Mouse (Mus musculus): ENCODE data around the gene Taar7b. TPM values are rescaled to one million over a fixed set of nuclear protein-coding genes. Genes with fewer than 3 reads are reported as not detected.

Taar7b gene
- polyA plus RNA-seq (2015; fragmentation: Nextera tagmentation; extraction: Ambion mirVana): not detected in 2 replicates

GRCm38 (mm10) chr10:23999639-24000038 is at the start of gene Taar7b:
Taar7b (plus strand) TSS chr10:23999939.
- no peak for ATAC-seq (replicated peaks)
- Histone ChIP-seq H3K9me3 (no peaks in the 10 kb centered on the region), H3K9ac (replicated peaks) (no peak within 1 kb of the TSS), H3K27me3 (no peaks in the 10 kb centered on the region), H3K27ac (replicated peaks) (no peak within 1 kb of the TSS), H3K36me3 (no peaks in the 10 kb centered on the region), H3K4me3 (no peak within 1 kb of the TSS), H3K4me2 (replicated peaks) (no peak within 1 kb of the TSS), H3K4me1 (no peaks in the 10 kb centered on the region)
- 89% methylated on average over 1 of the region's 1 CpGs for WGBS

- 86% methylated on average over 6 of the region's 6 CpGs for WGBS
- Histone ChIP-seq H3K4me3 (no peak overlapping the region), H3K36me3 (no peaks in the 10 kb centered on the region), H3K27ac (replicated peaks) (no peak overlapping the region), H3K4me2 (replicated peaks) (no peak overlapping the region), H3K9me3 (no peaks in the 10 kb centered on the region), H3K9ac (replicated peaks) (no peak overlapping the region), H3K27me3 (no peaks in the 10 kb centered on the region), H3K4me1 (no peaks in the 10 kb centered on the region)
- ATAC-seq (replicated peaks): no peak
Measured at GRCm38 (mm10) chr10:23951714-23952113, 48.0 kb upstream of the Taar7b start.

- no peaks in the 10 kb centered on the region for H3K27me3 ChIP-seq
- H3K36me3 ChIP-seq: no peaks in the 10 kb centered on the region
- H3K9me3 ChIP-seq: no peaks in the 10 kb centered on the region
- no peak overlapping the region for H3K9ac ChIP-seq (replicated peaks)
- WGBS: 73% methylated on average over 3 of the region's 3 CpGs
- H3K4me1 ChIP-seq: 0 out of 2 replicates have a peak, but pooled peaks cover 5% of the 10 kb centered on the region
- H3K4me2 ChIP-seq (replicated peaks): no peak overlapping the region
- no peak overlapping the region for H3K4me3 ChIP-seq
- no peak for ATAC-seq (replicated peaks)
- H3K27ac ChIP-seq (replicated peaks): no peak overlapping the region
Measured at GRCm38 (mm10) chr10:23959071-23959470, 40.7 kb upstream of the Taar7b start.

- WGBS: 96% methylated on average over 13 of the region's 13 CpGs
- Histone ChIP-seq H3K27ac (replicated peaks) (no peak within 1 kb of the TSS), H3K9me3 (no peaks in the 10 kb centered on the region), H3K4me2 (replicated peaks) (no peak within 1 kb of the TSS), H3K27me3 (no peaks in the 10 kb centered on the region), H3K9ac (replicated peaks) (no peak within 1 kb of the TSS), H3K4me1 (0 out of 2 replicates have a peak, but pooled peaks cover 5% of the 10 kb centered on the region), H3K4me3 (no peak within 1 kb of the TSS), H3K36me3 (no peaks in the 10 kb centered on the region)
- no peak for ATAC-seq (replicated peaks)
Measured at GRCm38 (mm10) chr10:23960444-23960915, 39.3 kb upstream of the Taar7b start, which contains the start of gene Taar4. Taar4 (plus strand) TSS chr10:23960494.

- no peak overlapping the region for H3K9ac ChIP-seq (replicated peaks)
- no peak overlapping the region for H3K27ac ChIP-seq (replicated peaks)
- H3K4me1 ChIP-seq: 0 out of 2 replicates have a peak, but pooled peaks cover 5% of the 10 kb centered on the region
- 39% methylated on average over 3 of the region's 3 CpGs for WGBS
- peak; percentile 76; the same call in 1 of the 2 replicates for ATAC-seq (replicated peaks)
- no peaks in the 10 kb centered on the region for H3K36me3 ChIP-seq
- no peaks in the 10 kb centered on the region for H3K9me3 ChIP-seq
- no peak overlapping the region for H3K4me2 ChIP-seq (replicated peaks)
- H3K27me3 ChIP-seq: no peaks in the 10 kb centered on the region
- no peak overlapping the region for H3K4me3 ChIP-seq
Measured at GRCm38 (mm10) chr10:23963444-23963843, 36.3 kb upstream of the Taar7b start.

GRCm38 (mm10) chr10:23964921-23965610 is 34.7 kb upstream of the Taar7b start:
- H3K4me1 ChIP-seq: 0 out of 2 replicates have a peak, but pooled peaks cover 5% of the 10 kb centered on the region
- H3K4me2 ChIP-seq (replicated peaks): no peak overlapping the region
- no peak for ATAC-seq (replicated peaks)
- H3K27me3 ChIP-seq: no peaks in the 10 kb centered on the region
- no peaks in the 10 kb centered on the region for H3K36me3 ChIP-seq
- H3K4me3 ChIP-seq: no peak overlapping the region
- H3K9me3 ChIP-seq: no peaks in the 10 kb centered on the region
- no peak overlapping the region for H3K27ac ChIP-seq (replicated peaks)
- H3K9ac ChIP-seq (replicated peaks): no peak overlapping the region
- 90% methylated on average over 6 of the region's 6 CpGs for WGBS

GRCm38 (mm10) chr10:23970656-23971165 is 29.0 kb upstream of the Taar7b start, which contains the start of gene Taar5:
Taar5 (plus strand) TSS chr10:23970706.
- Histone ChIP-seq H3K9me3 (no peaks in the 10 kb centered on the region), H3K9ac (replicated peaks) (no peak within 1 kb of the TSS), H3K4me3 (no peak within 1 kb of the TSS), H3K4me2 (replicated peaks) (no peak within 1 kb of the TSS), H3K4me1 (no peaks in the 10 kb centered on the region), H3K27me3 (no peaks in the 10 kb centered on the region), H3K36me3 (no peaks in the 10 kb centered on the region), H3K27ac (replicated peaks) (no peak within 1 kb of the TSS)
- no peak for ATAC-seq (replicated peaks)
- 93% methylated on average over 11 of the region's 11 CpGs for WGBS

- Histone ChIP-seq H3K36me3 (no peaks in the 10 kb centered on the region), H3K9me3 (no peaks in the 10 kb centered on the region), H3K27me3 (no peaks in the 10 kb centered on the region), H3K4me2 (replicated peaks) (no peak overlapping the region), H3K4me1 (no peaks in the 10 kb centered on the region), H3K27ac (replicated peaks) (no peak overlapping the region), H3K4me3 (no peak overlapping the region), H3K9ac (replicated peaks) (no peak overlapping the region)
- no peak for ATAC-seq (replicated peaks)
- WGBS: 90% methylated on average over 5 of the region's 5 CpGs
Measured at GRCm38 (mm10) chr10:23971256-23971655, 28.5 kb upstream of the Taar7b start.

GRCm38 (mm10) chr10:23977958-23978357 is 21.8 kb upstream of the Taar7b start:
- no peaks in the 10 kb centered on the region for H3K4me1 ChIP-seq
- no peak overlapping the region for H3K4me2 ChIP-seq (replicated peaks)
- no peaks in the 10 kb centered on the region for H3K27me3 ChIP-seq
- no peak overlapping the region for H3K27ac ChIP-seq (replicated peaks)
- no peaks in the 10 kb centered on the region for H3K9me3 ChIP-seq
- H3K9ac ChIP-seq (replicated peaks): no peak overlapping the region
- 56% methylated on average over 4 of the region's 4 CpGs for WGBS
- ATAC-seq (replicated peaks): no peak
- no peaks in the 10 kb centered on the region for H3K36me3 ChIP-seq
- H3K4me3 ChIP-seq: no peak overlapping the region

GRCm38 (mm10) chr10:23978901-23979705 is 20.6 kb upstream of the Taar7b start:
- Histone ChIP-seq H3K27me3 (no peaks in the 10 kb centered on the region), H3K4me1 (no peaks in the 10 kb centered on the region), H3K27ac (replicated peaks) (no peak overlapping the region), H3K4me3 (no peak overlapping the region), H3K9me3 (no peaks in the 10 kb centered on the region), H3K4me2 (replicated peaks) (no peak overlapping the region), H3K36me3 (no peaks in the 10 kb centered on the region), H3K9ac (replicated peaks) (no peak overlapping the region)
- ATAC-seq (replicated peaks): peak; percentile 87
- 39% methylated on average over 16 of the region's 16 CpGs for WGBS

GRCm38 (mm10) chr10:23985546-23985945 is 14.2 kb upstream of the Taar7b start, which contains the start of gene Taar6:
Taar6 (minus strand) TSS chr10:23985646.
- Histone ChIP-seq H3K27ac (replicated peaks) (no peak within 1 kb of the TSS), H3K27me3 (no peaks in the 10 kb centered on the region), H3K4me3 (no peak within 1 kb of the TSS), H3K4me2 (replicated peaks) (no peak within 1 kb of the TSS), H3K9ac (replicated peaks) (no peak within 1 kb of the TSS), H3K9me3 (no peaks in the 10 kb centered on the region), H3K36me3 (no peaks in the 10 kb centered on the region), H3K4me1 (no peaks in the 10 kb centered on the region)
- WGBS: 83% methylated on average over 8 of the region's 8 CpGs
- ATAC-seq (replicated peaks): no peak

GRCm38 (mm10) chr10:23986419-23986818 is 13.3 kb upstream of the Taar7b start:
- no peaks in the 10 kb centered on the region for H3K36me3 ChIP-seq
- no peak overlapping the region for H3K4me2 ChIP-seq (replicated peaks)
- no peak overlapping the region for H3K9ac ChIP-seq (replicated peaks)
- no peak overlapping the region for H3K27ac ChIP-seq (replicated peaks)
- H3K9me3 ChIP-seq: no peaks in the 10 kb centered on the region
- H3K4me3 ChIP-seq: no peak overlapping the region
- ATAC-seq (replicated peaks): no peak
- no peaks in the 10 kb centered on the region for H3K4me1 ChIP-seq
- no peaks in the 10 kb centered on the region for H3K27me3 ChIP-seq
- 72% methylated on average over 5 of the region's 5 CpGs for WGBS
